Mouse (Mus musculus) ovary, adult 10 weeks (tissue): ENCODE results near the gene Supt7l. TPM values are rescaled to one million over a fixed set of nuclear protein-coding genes. Genes with fewer than 3 reads are reported as not detected.

Experiments used
- polyA plus RNA-seq: library from polyadenylated mRNA; stranded (reverse); fragments of 350-450 nt; fragmentation: Illumina TruSeq; extraction: RNeasy Lipid Tissue Mini Kit (QIAGEN cat#74804); gene quantifications from one replicate; pipeline ENCODE4 v1.2.3, GENCODE M21; 2014

The Supt7l gene
- 17.3 TPM for polyA plus RNA-seq

DNA sequence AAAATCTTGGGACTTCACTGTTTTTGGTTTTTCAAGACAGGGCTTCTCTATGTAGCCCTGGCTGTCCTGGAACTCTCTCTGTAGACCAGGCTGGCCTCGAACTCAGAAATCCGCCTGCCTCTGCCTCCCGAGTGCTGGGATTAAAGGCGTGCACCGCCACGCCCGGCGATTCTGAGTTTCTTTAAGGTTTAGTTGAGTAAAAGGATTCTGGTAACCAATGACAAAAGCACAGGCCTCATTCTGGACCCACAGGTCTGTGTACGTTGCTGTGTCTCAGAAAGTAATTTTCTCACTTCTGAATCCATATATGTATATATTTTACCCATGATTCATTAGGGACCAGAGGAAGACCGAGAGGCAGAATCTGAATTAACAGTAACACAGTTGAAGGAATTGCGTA, at the start of gene Supt7l:
Gene Supt7l, minus strand, starts transcription at position 101 of the 400 bp plus-strand sequence.

DNA sequence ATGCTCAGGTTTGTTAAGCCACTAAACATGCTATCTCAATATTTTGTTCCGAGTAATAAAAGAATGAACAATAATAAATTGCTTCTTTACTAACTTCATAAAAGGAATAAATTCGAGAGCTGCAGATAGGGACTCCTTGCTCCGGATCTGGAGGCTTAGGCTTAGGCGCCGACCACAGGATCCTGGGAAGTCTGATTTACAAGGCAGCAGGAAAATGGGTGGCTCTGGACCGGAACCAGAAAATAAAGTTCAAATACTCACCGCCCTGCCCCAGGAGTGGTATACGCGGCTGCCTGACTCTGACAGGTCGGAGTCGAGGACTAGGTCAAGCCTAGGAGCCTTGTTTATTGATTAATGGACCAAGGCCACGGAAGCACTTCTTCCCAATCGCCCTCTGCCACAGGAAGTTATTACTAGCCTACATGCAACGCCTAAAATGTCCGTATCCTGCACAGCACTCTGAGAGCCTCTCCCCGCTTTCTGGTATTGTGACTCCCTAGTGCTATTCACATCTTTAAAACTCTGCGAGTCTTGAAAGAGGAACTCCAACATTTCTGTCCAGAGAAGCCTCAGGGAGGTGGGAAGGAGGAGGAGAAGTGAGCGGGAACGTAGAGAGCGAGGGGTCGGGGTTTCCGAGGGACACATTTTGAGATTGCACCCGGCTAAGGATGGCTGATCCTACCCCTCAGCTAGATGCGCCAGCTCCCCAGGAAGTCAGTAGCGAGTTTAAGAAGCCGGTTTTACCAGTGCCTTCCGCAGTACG, 1.1 kb downstream of the Supt7l start, which contains the start of gene Slc4a1ap:
Gene Slc4a1ap, plus strand, starts transcription at position 642 of the 763 bp plus-strand sequence.

DNA sequence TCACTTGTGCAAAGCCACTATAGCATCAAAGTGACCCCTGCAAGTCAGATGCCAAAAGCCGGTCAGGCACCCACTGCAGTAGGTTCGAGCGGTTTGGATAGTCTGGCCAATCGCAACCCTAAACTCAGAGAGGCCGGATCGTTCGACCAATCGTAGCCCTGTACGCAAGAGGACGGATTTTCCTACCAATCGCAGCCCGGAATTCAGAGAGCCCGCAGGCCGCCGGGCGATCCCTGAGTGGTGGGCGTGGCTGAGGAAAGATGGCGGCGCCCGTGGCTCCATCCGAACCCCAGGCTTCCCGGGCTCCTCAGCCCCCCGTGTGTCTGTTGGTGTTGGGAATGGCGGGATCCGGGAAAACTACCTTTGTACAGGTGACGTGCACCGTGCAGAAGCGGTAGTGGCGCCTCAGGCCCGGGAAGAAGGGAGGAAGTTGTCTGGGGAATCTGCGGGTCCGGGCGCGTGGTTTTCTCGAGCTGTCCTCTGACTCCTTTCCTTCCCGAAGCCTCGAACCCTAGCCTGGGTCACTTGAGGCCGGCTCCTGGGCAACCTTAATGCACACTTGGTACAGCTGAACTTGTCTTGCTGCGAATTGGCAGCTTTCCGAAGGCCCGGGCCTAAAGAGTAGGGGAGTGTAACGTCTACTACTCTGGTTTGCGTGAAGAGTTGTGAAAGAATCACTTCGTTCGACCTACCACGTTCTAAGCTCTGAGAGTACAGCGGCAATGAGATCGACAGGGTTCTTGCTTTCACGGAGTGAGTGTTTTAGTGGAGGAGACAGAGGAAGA, 32.9 kb downstream of the Supt7l start, which contains the start of gene Gpn1:
Gene Gpn1, plus strand, starts transcription at position 229 of the 785 bp plus-strand sequence.

DNA sequence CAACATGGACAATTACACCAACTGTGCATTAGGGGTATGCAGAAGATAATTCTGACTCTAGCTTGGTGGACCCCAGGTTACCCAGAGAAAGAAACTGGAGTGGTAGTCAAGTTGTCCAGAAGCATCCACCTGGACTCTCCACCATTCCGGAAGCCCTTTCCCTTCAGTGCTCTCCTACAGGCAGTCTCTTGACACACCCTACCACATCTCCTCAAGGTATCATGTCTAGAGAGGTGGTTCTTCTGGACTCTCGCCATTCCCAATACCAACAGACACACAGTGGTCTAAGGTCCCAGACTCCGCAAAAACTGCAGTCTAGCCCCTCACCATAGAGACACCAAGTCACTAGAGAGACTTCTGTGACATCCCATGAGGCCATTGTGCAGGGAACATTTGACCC, 42.2 kb downstream of the Supt7l start, which contains the start of gene 4930548H24Rik:
Gene 4930548H24Rik, plus strand, starts transcription at position 301 of the 400 bp plus-strand sequence.

Other genes with a start within 250 kb of the Supt7l start
- gene Ift172, start 236.7 kb downstream of the Supt7l start, polyA plus RNA-seq = 18.2 TPM
- 9.6 TPM for gene Fndc4, start 231.7 kb downstream of the Supt7l start, polyA plus RNA-seq
- 0.43 TPM for gene Gckr, start 230.4 kb downstream of the Supt7l start, polyA plus RNA-seq
- 44.2 TPM for gene Zfp512, start 75.4 kb downstream of the Supt7l start, polyA plus RNA-seq
- gene 4930548H24Rik, start 42.1 kb downstream of the Supt7l start, polyA plus RNA-seq = not detected
- gene Gpn1, start 33.1 kb downstream of the Supt7l start, polyA plus RNA-seq = 30.6 TPM
- gene Slc4a1ap, start 812 bp downstream of the Supt7l start, polyA plus RNA-seq = 66.3 TPM
- gene Mrpl33, start 69.1 kb upstream of the Supt7l start, polyA plus RNA-seq = 80.5 TPM
- 2.2 TPM for gene Rbks, start 169.8 kb upstream of the Supt7l start, polyA plus RNA-seq
- 138 TPM for gene Babam2, start 169.9 kb upstream of the Supt7l start, polyA plus RNA-seq